Mouse (Mus musculus): ENCODE data around the gene Eme1.
A peak's percentile ranks its signal among the peaks of the same experiment; 100 is the strongest.
"Not testable (repeated sequence)": the region's sequence is repeated elsewhere in the genome, so short reads cannot be mapped to it uniquely, and the experiment has no call there.

Eme1 gene

GRCm38 (mm10) chr11:94653663-94654436 is at the start of gene Eme1, which contains the start of gene Mrpl27:
Gene Eme1, minus strand, starts transcription at chr11:94653964.
Gene Mrpl27, plus strand, starts transcription at chr11:94653767.
- peak; percentile 41 for DNase-seq (ENCODE audit: extremely low spot score, low read depth, low spot score)

- no peak for DNase-seq (ENCODE audit: extremely low spot score, low read depth, low spot score)
Observed at GRCm38 (mm10) chr11:94702216-94702610, 48.4 kb upstream of the Eme1 start.

GRCm38 (mm10) chr11:94701401-94702215 is 47.8 kb upstream of the Eme1 start:
- no peak for DNase-seq (ENCODE audit: extremely low spot score, low read depth, low spot score)

- no peak for DNase-seq (ENCODE audit: extremely low spot score, low read depth, low spot score)
Observed at GRCm38 (mm10) chr11:94699399-94699798, 45.6 kb upstream of the Eme1 start.

GRCm38 (mm10) chr11:94697703-94698464 is 44.1 kb upstream of the Eme1 start:
- no peak for DNase-seq (ENCODE audit: extremely low spot score, low read depth, low spot score)

- DNase-seq (ENCODE audit: extremely low spot score, low read depth, low spot score) = no peak
Observed at GRCm38 (mm10) chr11:94697140-94697539, 43.4 kb upstream of the Eme1 start.

- no peak for DNase-seq (ENCODE audit: extremely low spot score, low read depth, low spot score)
Observed at GRCm38 (mm10) chr11:94695508-94695907, 41.7 kb upstream of the Eme1 start.

- DNase-seq (ENCODE audit: extremely low spot score, low read depth, low spot score) = not testable (repeated sequence)
Observed at GRCm38 (mm10) chr11:94692502-94692901, 38.7 kb upstream of the Eme1 start.

GRCm38 (mm10) chr11:94687178-94687577 is 33.4 kb upstream of the Eme1 start:
- no peak for DNase-seq (ENCODE audit: extremely low spot score, low read depth, low spot score)

- DNase-seq (ENCODE audit: extremely low spot score, low read depth, low spot score) = no peak
Observed at GRCm38 (mm10) chr11:94682427-94682826, 28.7 kb upstream of the Eme1 start.

- DNase-seq (ENCODE audit: extremely low spot score, low read depth, low spot score) = no peak
Observed at GRCm38 (mm10) chr11:94681640-94682039, 27.9 kb upstream of the Eme1 start.

- no peak for DNase-seq (ENCODE audit: extremely low spot score, low read depth, low spot score)
Observed at GRCm38 (mm10) chr11:94680639-94681038, 26.9 kb upstream of the Eme1 start.

- no peak for DNase-seq (ENCODE audit: extremely low spot score, low read depth, low spot score)
Observed at GRCm38 (mm10) chr11:94677607-94678145, 23.9 kb upstream of the Eme1 start.

GRCm38 (mm10) chr11:94676754-94677606 is 23.2 kb upstream of the Eme1 start, which contains the start of gene Xylt2:
Gene Xylt2, minus strand, starts transcription at chr11:94677515.
- DNase-seq (ENCODE audit: extremely low spot score, low read depth, low spot score) = peak; percentile 81

GRCm38 (mm10) chr11:94676308-94676707 is 22.5 kb upstream of the Eme1 start:
- no peak for DNase-seq (ENCODE audit: extremely low spot score, low read depth, low spot score)

- no peak for DNase-seq (ENCODE audit: extremely low spot score, low read depth, low spot score)
Observed at GRCm38 (mm10) chr11:94675446-94675845, 21.7 kb upstream of the Eme1 start.

GRCm38 (mm10) chr11:94674984-94675383 is 21.2 kb upstream of the Eme1 start:
- DNase-seq (ENCODE audit: extremely low spot score, low read depth, low spot score) = no peak

- DNase-seq (ENCODE audit: extremely low spot score, low read depth, low spot score) = no peak
Observed at GRCm38 (mm10) chr11:94665281-94665680, 11.5 kb upstream of the Eme1 start.

GRCm38 (mm10) chr11:94661344-94661743 is 7.6 kb upstream of the Eme1 start:
- no peak for DNase-seq (ENCODE audit: extremely low spot score, low read depth, low spot score)

GRCm38 (mm10) chr11:94652973-94653372 is 791 bp downstream of the Eme1 start:
- no peak for DNase-seq (ENCODE audit: extremely low spot score, low read depth, low spot score)
